ENCODE assay signal across 8 mouse cellular contexts in genomic region chr1:172501371-172502144, GRCm38 (mm10). TPM values are rescaled to one million over a fixed set of nuclear protein-coding genes. Genes with fewer than 3 reads are reported as not detected.
DNase-seq lines count a peak whose midpoint lies in the region; ATAC-seq lines count a peak whose summit lies in the region.

No protein-coding gene starts in this region.

- peak; percentile 79 for DNase-seq in 3T3-L1 (ENCODE audit: low read depth, low spot score)
- DNase-seq in forebrain, embryonic 14.5 days (ENCODE audit: low spot score), result no peak
- DNase-seq in hindbrain, embryonic 10.5 days (ENCODE audit: low spot score), result peak; percentile 38
- DNase-seq in testis, postnatal 10 days (ENCODE audit: low spot score), result peak; percentile 62

- peaks cover 27% of the 10 kb centered on the region for H3K4me1 ChIP-seq in forebrain, embryonic 14.5 days (ENCODE audit: control insufficient read depth, insufficient read depth, low read length)
- H3K4me1 ChIP-seq in hindbrain, embryonic 10.5 days (replicated peaks), result peaks cover 59% of the 10 kb centered on the region
- peaks cover 56% of the 10 kb centered on the region for H3K4me1 ChIP-seq in limb, embryonic 13.5 days
- H3K4me1 ChIP-seq in midbrain, embryonic 13.5 days (replicated peaks), result peaks cover 54% of the 10 kb centered on the region

- WGBS in forebrain, embryonic 14.5 days, result 40% methylated on average over 13 of the region's 13 CpGs
- 30% methylated on average over 13 of the region's 13 CpGs for WGBS in hindbrain, embryonic 10.5 days
- 47% methylated on average over 13 of the region's 13 CpGs for WGBS in limb, embryonic 13.5 days
- WGBS in midbrain, embryonic 13.5 days, result 40% methylated on average over 13 of the region's 13 CpGs

- H3K9ac ChIP-seq in forebrain, embryonic 14.5 days (ENCODE audit: low read length), result no peak overlapping the region
- H3K9ac ChIP-seq in limb, embryonic 13.5 days, result peak overlapping the region; percentile 71
- 0 out of 2 replicates have a peak overlapping the region, but pooled peaks have one; percentile 49 for H3K9ac ChIP-seq in midbrain, embryonic 13.5 days (replicated peaks)

- peaks cover 21% of the 10 kb centered on the region; the same call in 1 of the 2 replicates for H3K27me3 ChIP-seq in forebrain, embryonic 14.5 days (replicated peaks; ENCODE audit: control insufficient read depth, insufficient read depth, low read length)
- peaks cover 90% of the 10 kb centered on the region for H3K27me3 ChIP-seq in hindbrain, embryonic 10.5 days (ENCODE audit: insufficient read depth, poor library complexity, severe bottlenecking)
- peaks cover 17% of the 10 kb centered on the region; the same call in 1 of the 2 replicates for H3K27me3 ChIP-seq in limb, embryonic 13.5 days
- peaks cover 66% of the 10 kb centered on the region for H3K27me3 ChIP-seq in midbrain, embryonic 13.5 days

- H3K4me3 ChIP-seq in forebrain, embryonic 14.5 days (ENCODE audit: low read depth, low read length), result peak overlapping the region; percentile 29
- peak overlapping the region; percentile 56 for H3K4me3 ChIP-seq in hindbrain, embryonic 10.5 days
- peak overlapping the region; percentile 62 for H3K4me3 ChIP-seq in limb, embryonic 13.5 days
- H3K4me3 ChIP-seq in midbrain, embryonic 13.5 days (replicated peaks), result peak overlapping the region; percentile 37

- peaks cover 27% of the 10 kb centered on the region for H3K36me3 ChIP-seq in forebrain, embryonic 14.5 days (ENCODE audit: control insufficient read depth, insufficient read depth, low read length)
- peaks cover 30% of the 10 kb centered on the region for H3K36me3 ChIP-seq in hindbrain, embryonic 10.5 days
- H3K36me3 ChIP-seq in limb, embryonic 13.5 days, result peaks cover 32% of the 10 kb centered on the region
- H3K36me3 ChIP-seq in midbrain, embryonic 13.5 days, result peaks cover 21% of the 10 kb centered on the region

- H3K4me2 ChIP-seq in forebrain, embryonic 14.5 days (ENCODE audit: low read length), result peak overlapping the region; percentile 56
- H3K4me2 ChIP-seq in limb, embryonic 13.5 days (replicated peaks), result peak overlapping the region; percentile 84
- H3K4me2 ChIP-seq in midbrain, embryonic 13.5 days (replicated peaks), result peak overlapping the region; percentile 57

- no peaks in the 10 kb centered on the region for H3K9me3 ChIP-seq in forebrain, embryonic 14.5 days (replicated peaks; ENCODE audit: control insufficient read depth, low read length)
- H3K9me3 ChIP-seq in hindbrain, embryonic 10.5 days, result no peaks in the 10 kb centered on the region
- no peaks in the 10 kb centered on the region for H3K9me3 ChIP-seq in limb, embryonic 13.5 days
- no peaks in the 10 kb centered on the region for H3K9me3 ChIP-seq in midbrain, embryonic 13.5 days

- peak; percentile 69 for ATAC-seq in activated CD4-positive, CD25-positive, alpha-beta regulatory T cell, adult 4 months
- 0 out of 2 replicates have a peak, but pooled peaks have one; percentile 1 for ATAC-seq in forebrain, embryonic 14.5 days
- ATAC-seq in limb, embryonic 13.5 days (ENCODE audit: low FRiP score, low read depth), result no peak
- 0 out of 2 replicates have a peak, but pooled peaks have one; percentile 2 for ATAC-seq in midbrain, embryonic 13.5 days
- no peak for ATAC-seq in cerebellum, adult (ENCODE audit: insufficient number of reproducible peaks, low FRiP score, low TSS enrichment)

- H3K27ac ChIP-seq in forebrain, embryonic 14.5 days (ENCODE audit: low read depth, low read length), result no peak overlapping the region
- H3K27ac ChIP-seq in hindbrain, embryonic 10.5 days, result peak overlapping the region; percentile 81
- H3K27ac ChIP-seq in limb, embryonic 13.5 days, result peak overlapping the region; percentile 28; the same call in 1 of the 2 replicates
- no peak overlapping the region; the same call in 1 of the 2 replicates for H3K27ac ChIP-seq in midbrain, embryonic 13.5 days

RNA-seq across cellular contexts. Expression of gene Tagln2, which starts 1.7 kb away (rescaled TPM):
- 100 to 1,000 TPM; 319 to 387 TPM for polyA plus RNA-seq in activated CD4-positive, CD25-positive, alpha-beta regulatory T cell, adult 4 months (2017; shearing (Covaris generic))
- 40.4 and 53.3 TPM in 2 replicates for polyA plus RNA-seq in forebrain, embryonic 14.5 days (2014; fragmentation: Nextera tagmentation; extraction: Ambion mirVana)
- polyA plus RNA-seq in hindbrain, embryonic 10.5 days (2016; fragmentation: Nextera tagmentation; extraction: Ambion mirVana), result 73.3 and 80.4 TPM in 2 replicates
- polyA plus RNA-seq in limb, embryonic 13.5 days (2015; fragmentation: Nextera tagmentation; extraction: Ambion mirVana), result 118 and 119 TPM in 2 replicates
- polyA plus RNA-seq in midbrain, embryonic 13.5 days (2015; fragmentation: Nextera tagmentation; extraction: Ambion mirVana), result 44.0 and 49.9 TPM in 2 replicates

RNA-seq across cellular contexts. Expression of gene Cfap45, which starts 19.0 kb away (rescaled TPM):
- under 1 TPM; 0.09 to 0.75 TPM for polyA plus RNA-seq in activated CD4-positive, CD25-positive, alpha-beta regulatory T cell, adult 4 months (2017; shearing (Covaris generic))
- polyA plus RNA-seq in forebrain, embryonic 14.5 days (2014; fragmentation: Nextera tagmentation; extraction: Ambion mirVana), result 2.4 and 3.3 TPM in 2 replicates
- polyA plus RNA-seq in hindbrain, embryonic 10.5 days (2016; fragmentation: Nextera tagmentation; extraction: Ambion mirVana), result 2.4 and 3.6 TPM in 2 replicates
- polyA plus RNA-seq in limb, embryonic 13.5 days (2015; fragmentation: Nextera tagmentation; extraction: Ambion mirVana), result 1.0 and 1.7 TPM in 2 replicates
- 1.9 and 2.0 TPM in 2 replicates for polyA plus RNA-seq in midbrain, embryonic 13.5 days (2015; fragmentation: Nextera tagmentation; extraction: Ambion mirVana)

RNA-seq across cellular contexts. Expression of gene Igsf9, which starts 20.0 kb away (rescaled TPM):
- not detected for polyA plus RNA-seq in activated CD4-positive, CD25-positive, alpha-beta regulatory T cell, adult 4 months (2017; shearing (Covaris generic))
- 23.5 and 37.8 TPM in 2 replicates for polyA plus RNA-seq in forebrain, embryonic 14.5 days (2014; fragmentation: Nextera tagmentation; extraction: Ambion mirVana)
- 74.1 and 76.0 TPM in 2 replicates for polyA plus RNA-seq in hindbrain, embryonic 10.5 days (2016; fragmentation: Nextera tagmentation; extraction: Ambion mirVana)
- 47.9 and 53.2 TPM in 2 replicates for polyA plus RNA-seq in limb, embryonic 13.5 days (2015; fragmentation: Nextera tagmentation; extraction: Ambion mirVana)
- 89.0 and 94.9 TPM in 2 replicates for polyA plus RNA-seq in midbrain, embryonic 13.5 days (2015; fragmentation: Nextera tagmentation; extraction: Ambion mirVana)

RNA-seq across cellular contexts. Expression of gene Slamf9, which starts 26.4 kb away (rescaled TPM):
- polyA plus RNA-seq in activated CD4-positive, CD25-positive, alpha-beta regulatory T cell, adult 4 months (2017; shearing (Covaris generic)), result under 1 TPM in 1 of 2 experiments, not detected in 1; 0.25 TPM
- 0.16 and 0.34 TPM in 2 replicates for polyA plus RNA-seq in forebrain, embryonic 14.5 days (2014; fragmentation: Nextera tagmentation; extraction: Ambion mirVana)
- 0.16 TPM in 1 of 2 replicates, not detected in the other for polyA plus RNA-seq in hindbrain, embryonic 10.5 days (2016; fragmentation: Nextera tagmentation; extraction: Ambion mirVana)
- 0.25 and 0.63 TPM in 2 replicates for polyA plus RNA-seq in limb, embryonic 13.5 days (2015; fragmentation: Nextera tagmentation; extraction: Ambion mirVana)
- polyA plus RNA-seq in midbrain, embryonic 13.5 days (2015; fragmentation: Nextera tagmentation; extraction: Ambion mirVana), result 0.31 TPM in 1 of 2 replicates, not detected in the other

RNA-seq across cellular contexts. Expression of gene Vsig8, which starts 54.2 kb away (rescaled TPM):
- not detected for polyA plus RNA-seq in activated CD4-positive, CD25-positive, alpha-beta regulatory T cell, adult 4 months (2017; shearing (Covaris generic))
- 0.11 and 0.28 TPM in 2 replicates for polyA plus RNA-seq in forebrain, embryonic 14.5 days (2014; fragmentation: Nextera tagmentation; extraction: Ambion mirVana)
- 0.15 TPM in 1 of 2 replicates, not detected in the other for polyA plus RNA-seq in hindbrain, embryonic 10.5 days (2016; fragmentation: Nextera tagmentation; extraction: Ambion mirVana)
- 0.33 TPM in 1 of 2 replicates, not detected in the other for polyA plus RNA-seq in limb, embryonic 13.5 days (2015; fragmentation: Nextera tagmentation; extraction: Ambion mirVana)
- polyA plus RNA-seq in midbrain, embryonic 13.5 days (2015; fragmentation: Nextera tagmentation; extraction: Ambion mirVana), result 0.20 TPM in 1 of 2 replicates, not detected in the other

Comparison
In these comparisons a context has a peak if more than half of its experiments do, and no peak if none do; other contexts are left out.
1. ATAC-seq: peak in activated CD4-positive, CD25-positive, alpha-beta regulatory T cell, adult 4 months (single experiment), forebrain, embryonic 14.5 days (single experiment) and midbrain, embryonic 13.5 days (single experiment); none in limb, embryonic 13.5 days (single experiment) and cerebellum, adult (single experiment).
2. H3K27ac ChIP-seq: peak in hindbrain, embryonic 10.5 days (single experiment) and limb, embryonic 13.5 days (single experiment); none in forebrain, embryonic 14.5 days (single experiment) and midbrain, embryonic 13.5 days (single experiment).
3. RNA of gene Igsf9, which starts 20.0 kb away (polyA plus RNA-seq): 89.0 to 94.9 TPM in midbrain, embryonic 13.5 days, 74.1 to 76.0 TPM in hindbrain, embryonic 10.5 days, 47.9 to 53.2 TPM in limb, embryonic 13.5 days and 23.5 to 37.8 TPM in forebrain, embryonic 14.5 days; not detected in activated CD4-positive, CD25-positive, alpha-beta regulatory T cell, adult 4 months; every median in the first group is over 10 times any median in the second.
4. Peak in every context shown above with its lines, with median percentiles within 50 percentile points of each other: H3K4me2 ChIP-seq and H3K4me3 ChIP-seq.